Mouse (Mus musculus): ENCODE measurements at regions not wholly inside any gene's neighbourhood (a gene's known extent, or its start where the extent isn't known, plus 50 kb on each side); places are given as distances from the start of the nearest gene placed in this dataset.

DNA sequence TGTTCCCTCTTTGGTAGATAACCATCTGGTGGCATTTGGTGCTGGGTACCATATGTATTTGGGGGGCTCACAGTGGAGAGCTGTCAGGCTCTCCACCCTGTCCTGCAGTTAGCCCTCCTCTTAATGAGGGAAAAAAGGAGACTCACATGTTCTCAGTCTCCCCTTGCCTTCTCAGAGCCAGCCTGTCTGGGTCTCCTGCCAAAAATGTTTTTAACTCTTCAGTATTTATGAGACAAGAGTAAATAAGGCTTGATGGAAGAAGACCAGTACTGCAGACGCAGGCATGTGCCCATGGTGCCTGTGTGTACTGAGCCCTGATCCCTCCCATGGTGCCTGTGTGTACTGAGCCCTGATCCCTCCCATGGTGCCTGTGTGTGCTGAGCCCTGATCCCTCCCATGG, 66.1 kb downstream of the Ackr3 start:
- no peak for TF ChIP-seq CTCF (IDR thresholded peaks at IDR 0.05; ENCODE audit: insufficient read depth, low read length)
- no peak for TF ChIP-seq POLR2A (IDR thresholded peaks at IDR 0.05; ENCODE audit: borderline replicate concordance, extremely low read depth, low read depth, low read length)

All from lung, adult 2 months (tissue).